Mouse (Mus musculus) intestine, embryonic 14.5 days (tissue): Measurements from ENCODE around the gene Fus. TPM values are rescaled to one million over a fixed set of nuclear protein-coding genes. Genes with fewer than 3 reads are reported as not detected.
A peak's percentile ranks its signal among the peaks of the same experiment; 100 is the strongest.

Source experiments
- ATAC-seq: fragments of 200-750 bp; cut with Nextera tagmentation; replicated peaks from 2 replicates; pipeline ENCODE4 v1.8.0; 2017; ENCODE audit warnings: low read depth, moderate number of reproducible peaks, moderate TSS enrichment, moderate library complexity; ENCODE audit not compliant: low FRiP score, low TSS enrichment
- DNase-seq: peaks from one replicate; pipeline ENCODE4 v3.0.0-alpha.2; 2018; ENCODE audit warnings: low spot score
- H3K27ac ChIP-seq: fragments of 300-500 bp; sonication (generic); 2 replicates; pipeline ENCODE4 v1.5.1; 2014; ENCODE audit warnings: low read depth, mild to moderate bottlenecking, control low read depth
- H3K27me3 ChIP-seq: fragments of 300-500 bp; sonication (generic); replicated peaks from 2 replicates; pipeline ENCODE4 v1.6.1; 2014; ENCODE audit warnings: low read length, control low read depth; ENCODE audit not compliant: control insufficient read depth, insufficient read depth
- H3K36me3 ChIP-seq: fragments of 300-500 bp; sonication (generic); 2 replicates; pipeline ENCODE4 v1.6.1; 2014; ENCODE audit warnings: low read length, control low read depth; ENCODE audit not compliant: control insufficient read depth, insufficient read depth
- H3K4me1 ChIP-seq: fragments of 300-500 bp; sonication (generic); replicated peaks from 2 replicates; pipeline ENCODE4 v1.6.1; 2014; ENCODE audit warnings: low read length, control low read depth, mixed read lengths; ENCODE audit not compliant: control insufficient read depth, insufficient read depth
- H3K4me2 ChIP-seq: fragments of 300-500 bp; sonication (generic); 2 replicates; pipeline ENCODE4 v1.6.1; 2014; ENCODE audit warnings: low read length
- H3K4me3 ChIP-seq: fragments of 300-500 bp; sonication (generic); 2 replicates; pipeline ENCODE4 v1.5.1; 2014; ENCODE audit warnings: low read depth, low read length, control low read depth, mixed read lengths
- H3K9ac ChIP-seq: fragments of 300-500 bp; sonication (generic); 2 replicates; pipeline ENCODE4 v1.6.1; 2014; ENCODE audit warnings: mild to moderate bottlenecking, low read length
- H3K9me3 ChIP-seq: fragments of 300-500 bp; sonication (generic); 2 replicates; pipeline ENCODE4 v1.6.1; 2016; ENCODE audit warnings: low read length, control low read depth; ENCODE audit not compliant: control insufficient read depth
- WGBS: fragments of 180-500 bp; shearing (Covaris S2); extraction: QIAGEN DNeasy Blood & Tissue Kit; methylation state at CpG from one replicate; pipeline ENCODE4 v1.1.7; 2014; 5-methylcytosine and 5-hydroxymethylcytosine counted together
- polyA plus RNA-seq: library from polyadenylated mRNA; unstranded; fragments of >200 nt; fragmentation: Nextera tagmentation; extraction: Ambion mirVana; gene quantifications from 2 replicates; pipeline ENCODE4 v1.2.1, GENCODE M21; 2014

Gene Fus
- polyA plus RNA-seq, 1 experiment from 2014 or later, result 52.5 TPM

DNA sequence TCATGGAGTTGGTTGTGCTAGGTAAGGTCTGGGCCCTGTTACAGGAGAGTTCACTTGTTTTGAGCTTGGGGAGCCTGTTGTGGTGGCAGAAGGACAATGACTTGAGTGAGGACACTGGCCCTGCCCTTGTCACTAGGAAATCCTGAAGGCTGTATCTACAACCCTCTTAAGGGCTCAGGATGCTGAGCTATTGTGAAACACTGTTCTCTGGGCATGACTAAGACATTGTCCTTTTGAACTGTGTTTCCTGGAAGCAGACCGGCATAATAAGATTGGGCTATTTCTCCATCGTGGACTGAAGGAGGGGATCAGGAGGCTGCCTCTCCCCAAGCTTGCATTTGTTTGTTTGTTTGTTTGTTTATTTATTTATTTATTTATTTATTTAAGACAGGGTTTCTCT is 51.9 kb downstream of the Fus start:
- WGBS, result 85% methylated on average over 2 of the region's 2 CpGs

DNA sequence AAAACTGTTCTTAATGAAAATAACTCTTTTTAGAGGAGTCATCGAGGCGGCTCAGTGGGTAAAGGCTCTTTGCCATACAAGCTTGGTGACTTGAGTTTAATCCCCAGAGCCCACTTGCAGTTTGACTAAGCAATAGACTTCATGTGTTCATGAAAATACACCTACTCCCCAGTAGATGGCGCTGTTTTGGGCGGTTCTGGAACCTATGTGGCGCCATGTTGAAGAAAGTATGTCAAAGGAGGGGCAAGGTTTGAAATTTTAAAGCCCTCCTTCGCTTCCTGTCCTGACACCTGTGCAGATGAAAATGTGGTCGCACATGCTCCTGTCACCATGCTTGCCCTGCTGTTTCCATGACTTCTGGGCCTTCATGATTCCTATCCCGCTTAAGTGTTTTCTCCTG is 55.7 kb downstream of the Fus start:
- no peaks in the 10 kb centered on the region for H3K27me3 ChIP-seq
- ATAC-seq, result no peak
- no peak overlapping the region for H3K9ac ChIP-seq
- WGBS, result 65% methylated on average over 8 of the region's 8 CpGs
- no peak overlapping the region for H3K4me2 ChIP-seq
- H3K4me3 ChIP-seq, result no peak overlapping the region
- H3K9me3 ChIP-seq, result no peaks in the 10 kb centered on the region
- no peaks in the 10 kb centered on the region for H3K36me3 ChIP-seq
- DNase-seq, result no peak
- H3K4me1 ChIP-seq, result no peaks in the 10 kb centered on the region
- H3K27ac ChIP-seq, result no peak overlapping the region

More for the DNA sequence above, 51.9 kb downstream of the Fus start:
- Histone ChIP-seq H3K9me3 (no peaks in the 10 kb centered on the region), H3K27ac (no peak overlapping the region), H3K9ac (no peak overlapping the region), H3K27me3 (no peaks in the 10 kb centered on the region), H3K4me1 (no peaks in the 10 kb centered on the region), H3K4me3 (no peak overlapping the region), H3K36me3 (no peaks in the 10 kb centered on the region), H3K4me2 (no peak overlapping the region)
- ATAC-seq, result no peak
- DNase-seq, result no peak

DNA sequence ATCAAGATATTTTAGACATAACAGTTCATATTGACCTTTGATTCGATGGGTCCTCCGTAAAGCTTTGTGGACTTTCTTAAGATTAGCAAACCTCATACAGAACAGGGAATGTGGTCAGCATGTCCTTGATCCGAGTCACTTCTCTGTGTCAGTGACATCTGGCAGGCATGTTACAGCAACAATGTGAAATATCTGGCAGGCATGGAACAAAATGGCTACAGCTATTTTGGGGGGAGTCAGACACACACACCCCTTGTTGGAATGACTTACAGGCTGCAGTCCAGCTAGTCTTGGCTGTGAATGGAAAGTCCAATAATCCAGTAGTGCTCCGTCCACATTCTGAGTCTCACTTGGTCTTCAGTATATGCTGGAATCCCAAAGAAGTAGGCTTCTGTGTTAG is 56.3 kb downstream of the Fus start:
- no peak for ATAC-seq
- no peak overlapping the region for H3K4me3 ChIP-seq

DNA sequence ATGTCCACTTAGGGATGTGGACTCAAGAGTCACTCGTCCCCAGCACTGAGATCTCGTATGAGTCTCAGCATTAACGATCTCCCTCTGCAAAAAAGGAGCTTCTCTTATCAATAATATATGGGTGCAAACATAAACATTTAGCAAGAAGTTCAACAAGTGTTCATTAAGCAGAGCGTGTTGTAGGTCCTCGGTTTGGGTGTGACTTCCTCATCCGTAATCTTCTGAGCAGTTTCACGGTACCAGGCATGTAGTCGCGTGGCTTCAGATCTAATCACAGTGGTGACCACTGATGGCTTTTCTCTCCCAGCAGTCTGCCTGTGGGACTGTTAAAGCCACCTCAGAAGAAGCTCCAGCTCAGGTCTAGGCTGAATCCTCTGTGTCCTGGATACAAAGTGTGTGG is 57.1 kb downstream of the Fus start:
- H3K4me3 ChIP-seq, result no peak overlapping the region
- H3K9ac ChIP-seq, result no peak overlapping the region
- H3K27me3 ChIP-seq, result no peaks in the 10 kb centered on the region
- no peak overlapping the region for H3K4me2 ChIP-seq
- H3K4me1 ChIP-seq, result no peaks in the 10 kb centered on the region
- ATAC-seq, result no peak
- no peaks in the 10 kb centered on the region for H3K36me3 ChIP-seq
- no peaks in the 10 kb centered on the region for H3K9me3 ChIP-seq
- 80% methylated on average over 9 of the region's 9 CpGs for WGBS
- DNase-seq, result no peak
- H3K27ac ChIP-seq, result no peak overlapping the region

More for the DNA sequence above, 56.3 kb downstream of the Fus start:
- Histone ChIP-seq H3K27ac (no peak overlapping the region), H3K9me3 (no peaks in the 10 kb centered on the region), H3K36me3 (no peaks in the 10 kb centered on the region), H3K4me1 (no peaks in the 10 kb centered on the region), H3K4me2 (no peak overlapping the region), H3K9ac (no peak overlapping the region), H3K27me3 (no peaks in the 10 kb centered on the region)
- DNase-seq, result no peak
- WGBS, result 95% methylated on average over 4 of the region's 4 CpGs

DNA sequence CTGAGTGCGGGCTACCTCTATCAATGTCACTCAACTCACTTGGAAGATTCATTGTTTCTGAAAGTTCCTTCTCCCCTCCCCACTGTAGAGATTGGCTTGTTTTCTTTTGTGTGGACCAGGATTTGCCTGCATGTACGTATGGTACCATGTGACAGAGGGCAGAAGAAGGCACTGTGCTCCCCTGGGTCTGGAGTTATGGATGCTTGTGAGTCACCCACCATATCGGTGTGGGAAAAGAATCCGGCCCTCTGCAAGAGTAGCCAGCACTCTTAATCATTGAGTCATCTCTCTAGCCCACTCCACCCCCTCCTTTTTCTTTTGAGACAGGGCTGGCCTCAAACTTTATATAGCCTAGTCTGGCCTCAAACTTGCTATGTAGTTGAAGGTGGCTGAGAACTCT is 57.7 kb downstream of the Fus start:
- no peaks in the 10 kb centered on the region for H3K4me1 ChIP-seq
- DNase-seq, result no peak
- no peaks in the 10 kb centered on the region for H3K9me3 ChIP-seq
- no peaks in the 10 kb centered on the region for H3K36me3 ChIP-seq
- no peak overlapping the region for H3K4me3 ChIP-seq
- no peaks in the 10 kb centered on the region for H3K27me3 ChIP-seq
- WGBS, result 79% methylated on average over 4 of the region's 4 CpGs
- no peak overlapping the region for H3K4me2 ChIP-seq
- no peak overlapping the region for H3K9ac ChIP-seq
- no peak for ATAC-seq
- no peak overlapping the region for H3K27ac ChIP-seq

DNA sequence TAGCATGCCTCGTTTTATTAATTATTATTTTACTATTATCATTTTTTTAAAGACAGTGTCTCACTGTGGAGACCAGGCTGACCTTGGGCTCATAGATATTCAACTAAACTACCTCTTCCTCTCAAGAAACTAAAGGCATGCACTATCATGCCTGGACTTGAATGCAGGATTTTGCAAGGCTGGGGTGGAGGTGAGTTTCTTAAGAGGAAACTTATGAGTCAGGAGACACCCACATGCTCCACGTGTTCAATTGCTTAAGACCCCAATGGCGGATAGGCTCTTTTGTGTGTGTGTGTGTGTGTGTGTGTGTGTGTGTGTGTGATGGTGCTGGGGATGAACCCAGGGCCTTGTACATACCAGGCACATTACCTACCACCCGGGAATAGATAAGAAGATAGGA is 58.1 kb downstream of the Fus start:
- Histone ChIP-seq H3K4me2 (no peak overlapping the region), H3K9me3 (no peaks in the 10 kb centered on the region), H3K9ac (no peak overlapping the region), H3K4me1 (no peaks in the 10 kb centered on the region), H3K4me3 (no peak overlapping the region), H3K36me3 (no peaks in the 10 kb centered on the region), H3K27me3 (no peaks in the 10 kb centered on the region), H3K27ac (no peak overlapping the region)
- ATAC-seq, result no peak
- WGBS, result 70% methylated on average over 4 of the region's 4 CpGs
- DNase-seq, result no peak

DNA sequence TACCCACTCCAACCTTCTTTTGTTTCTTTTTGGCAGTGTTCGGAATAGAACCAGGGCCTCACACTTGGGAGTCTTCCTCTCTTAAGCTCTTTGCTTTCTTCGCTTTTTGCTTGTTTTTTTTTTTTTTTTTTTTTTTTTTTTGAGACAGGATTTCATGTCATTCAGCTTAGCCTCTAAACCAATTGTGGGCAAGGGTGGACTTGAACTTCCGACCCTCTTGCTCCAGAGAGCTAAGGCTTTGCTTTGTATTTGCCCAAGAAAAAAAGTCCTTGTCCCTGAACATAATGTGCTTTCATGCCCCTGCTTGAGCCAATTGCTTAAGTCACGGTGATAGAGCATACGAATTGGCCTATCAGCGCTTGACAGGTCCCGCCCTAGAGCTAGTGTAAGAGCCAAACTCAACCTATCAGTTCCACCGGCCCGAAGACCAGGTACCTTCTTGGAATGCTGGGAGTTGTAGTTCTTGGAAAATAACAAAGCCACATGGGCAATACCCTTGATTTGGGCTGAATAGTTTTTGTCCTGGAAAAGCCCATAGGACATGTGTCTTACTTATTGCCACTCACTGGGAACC is 64.2 kb downstream of the Fus start:
- H3K9ac ChIP-seq, result no peak overlapping the region
- ATAC-seq (peak; percentile 80), DNase-seq (peak; percentile 58)
- H3K4me3 ChIP-seq, result no peak overlapping the region
- H3K4me1 ChIP-seq, result no peaks in the 10 kb centered on the region
- peak overlapping the region; percentile 2; the same call in 1 of the 2 replicates for H3K4me2 ChIP-seq
- 41% methylated on average over 9 of the region's 9 CpGs for WGBS
- H3K27me3 ChIP-seq, result no peaks in the 10 kb centered on the region
- H3K27ac ChIP-seq, result peak overlapping the region; percentile 82
- H3K9me3 ChIP-seq, result no peaks in the 10 kb centered on the region
- no peaks in the 10 kb centered on the region for H3K36me3 ChIP-seq

DNA sequence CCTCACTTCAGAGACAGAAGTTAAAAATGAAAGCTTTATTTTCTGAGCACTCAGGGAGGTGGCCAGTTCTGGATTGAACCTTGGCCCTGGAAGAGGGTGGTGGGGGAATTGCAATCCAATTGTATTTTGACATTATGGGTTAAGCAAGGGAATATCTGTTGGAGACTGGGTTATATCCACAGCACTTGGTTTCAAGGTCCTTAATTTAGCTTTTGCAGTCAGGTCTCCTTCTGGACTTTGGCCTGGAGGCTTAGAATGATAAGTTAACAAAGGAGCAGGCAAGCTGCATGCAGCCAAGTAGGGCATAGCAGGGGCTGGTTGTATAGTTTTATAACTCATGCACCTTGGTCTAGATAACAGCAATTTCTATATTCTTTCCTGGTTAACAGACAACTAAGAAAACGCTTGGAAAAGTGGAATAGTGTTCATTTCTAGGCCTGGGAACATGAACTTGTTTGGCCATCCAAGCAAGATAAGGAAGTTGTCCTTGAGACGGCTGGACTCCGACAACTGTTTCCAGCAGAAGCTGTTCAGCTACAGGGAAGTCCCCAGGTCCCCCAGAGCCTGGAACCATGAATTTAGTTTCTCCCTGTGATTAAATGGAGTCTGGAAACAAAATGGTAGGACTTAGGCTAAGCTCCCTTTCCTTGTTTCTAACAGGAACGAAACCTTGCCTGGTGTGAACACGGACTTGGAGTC is 65.2 kb downstream of the Fus start:
- peak; percentile 59 for DNase-seq
- no peak overlapping the region for H3K4me3 ChIP-seq
- H3K4me2 ChIP-seq, result 0 out of 2 replicates have a peak overlapping the region, but pooled peaks have one; percentile 2
- H3K27ac ChIP-seq, result peak overlapping the region; percentile 82
- ATAC-seq, result peak; percentile 77
- H3K36me3 ChIP-seq, result no peaks in the 10 kb centered on the region
- no peaks in the 10 kb centered on the region for H3K4me1 ChIP-seq
- no peaks in the 10 kb centered on the region for H3K9me3 ChIP-seq
- H3K9ac ChIP-seq, result no peak overlapping the region
- no peaks in the 10 kb centered on the region for H3K27me3 ChIP-seq
- 74% methylated on average over 5 of the region's 5 CpGs for WGBS

DNA sequence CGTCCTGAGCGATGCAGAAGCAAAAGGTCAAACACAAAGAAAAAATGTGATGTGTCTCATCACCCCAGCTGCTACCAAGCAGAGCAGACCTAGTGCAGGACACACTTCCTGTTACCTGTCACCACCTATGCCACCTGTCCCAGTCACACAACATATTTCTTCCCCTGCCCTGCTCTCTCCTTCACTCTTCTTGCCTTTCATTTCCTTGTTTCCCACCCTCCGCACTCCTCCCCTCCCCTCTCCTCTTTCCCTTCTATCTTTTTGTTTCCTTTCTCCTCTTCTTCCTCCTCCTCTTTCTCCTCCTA is 65.7 kb downstream of the Fus start:
- WGBS, result 83% methylated on average over 3 of the region's 3 CpGs
- H3K9me3 ChIP-seq, result no peaks in the 10 kb centered on the region
- no peaks in the 10 kb centered on the region for H3K27me3 ChIP-seq
- no peak overlapping the region for H3K4me2 ChIP-seq
- peak overlapping the region; percentile 48 for H3K27ac ChIP-seq
- H3K9ac ChIP-seq, result no peak overlapping the region
- H3K4me1 ChIP-seq, result no peaks in the 10 kb centered on the region
- ATAC-seq, result no peak; the same call in 1 of the 2 replicates
- H3K36me3 ChIP-seq, result no peaks in the 10 kb centered on the region
- DNase-seq, result no peak
- H3K4me3 ChIP-seq, result no peak overlapping the region
